Mouse (Mus musculus): ENCODE data around the gene Plekhg6. TPM values are rescaled to one million over a fixed set of nuclear protein-coding genes. Genes with fewer than 3 reads are reported as not detected.

The Plekhg6 gene
- total RNA-seq, 1 experiment, result 1.1 TPM

DNA sequence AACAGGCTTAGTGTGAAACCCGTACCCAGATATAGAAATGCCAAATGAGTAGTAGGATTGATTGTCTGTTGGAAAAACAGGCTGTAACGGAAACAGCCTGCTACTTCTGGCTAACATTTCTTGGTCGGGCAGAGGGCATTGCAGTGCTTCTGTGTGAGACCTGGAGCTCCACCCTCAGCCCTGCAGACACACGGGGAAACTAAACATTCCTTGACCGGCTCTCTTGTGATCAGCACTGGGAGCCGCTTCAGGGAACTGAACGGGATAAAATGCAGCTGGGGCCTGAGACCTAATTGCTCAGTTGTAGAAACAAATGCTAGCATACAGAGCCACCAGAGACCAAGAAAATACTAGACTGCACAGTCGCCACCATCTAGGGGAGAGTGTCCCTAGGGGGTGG, 24.3 kb downstream of the Plekhg6 start:
- Histone ChIP-seq H3K27ac (ENCODE audit: insufficient read depth, low read depth, low read length, poor library complexity, severe bottlenecking) (no peak overlapping the region), H3K9me3 (ENCODE audit: control insufficient read depth, insufficient read depth, low read depth, low read length) (no peaks in the 10 kb centered on the region), H3K36me3 (ENCODE audit: control insufficient read depth, insufficient read depth, low read length, poor library complexity, severe bottlenecking) (peaks cover 14% of the 10 kb centered on the region; the same call in 1 of the 2 replicates), H3K4me3 (ENCODE audit: insufficient read depth in 1 of 2, low read depth in 1 of 2, low read length in 2 of 2, poor library complexity in 1 of 2, severe bottlenecking in 1 of 2) (no peak overlapping the region), H3K9ac (ENCODE audit: insufficient read depth, low read depth, low read length, poor library complexity, severe bottlenecking) (no peak overlapping the region), H3K4me1 (ENCODE audit: control insufficient read depth in 2 of 2, insufficient read depth in 2 of 2, low read length in 2 of 2, poor library complexity in 1 of 2) (peaks cover 9 to 32% of the 10 kb centered on the region in 2 experiments; a peak in 3 of 4 replicates)
- in situ Hi-C loops (cut with MboI; ENCODE audit: low sequenced_read_pairs in 2 of 2, unreplicated experiment in 2 of 2), result no loop called here
- no peak for TF ChIP-seq ZNF384 (IDR thresholded peaks at IDR 0.05; ENCODE audit: low read depth, low read length)
- no peak for TF ChIP-seq CHD2 (IDR thresholded peaks at IDR 0.05; ENCODE audit: low read depth, low read length)
- TF ChIP-seq HCFC1 (IDR thresholded peaks at IDR 0.05; ENCODE audit: borderline replicate concordance, insufficient read depth, low read length), result no peak
- TF ChIP-seq MAFK (IDR thresholded peaks at IDR 0.05; ENCODE audit: insufficient read depth, low read depth, low read length), result no peak
- no peak for TF ChIP-seq ZC3H11A (IDR thresholded peaks at IDR 0.05; ENCODE audit: borderline replicate concordance, low read depth, low read length)
- DNase-seq (ENCODE audit: low read depth, low spot score), result no peak

- H3K4me3 ChIP-seq (ENCODE audit: insufficient read depth in 1 of 2, low read depth in 1 of 2, low read length in 2 of 2, poor library complexity in 1 of 2, severe bottlenecking in 1 of 2), result no peak overlapping the region
- no peak for TF ChIP-seq CHD2 (IDR thresholded peaks at IDR 0.05; ENCODE audit: low read depth, low read length)
- TF ChIP-seq ZNF384 (IDR thresholded peaks at IDR 0.05; ENCODE audit: low read depth, low read length), result no peak
- no peak for TF ChIP-seq ZC3H11A (IDR thresholded peaks at IDR 0.05; ENCODE audit: borderline replicate concordance, low read depth, low read length)
- no peak for TF ChIP-seq HCFC1 (IDR thresholded peaks at IDR 0.05; ENCODE audit: borderline replicate concordance, insufficient read depth, low read length)
- TF ChIP-seq MAFK (IDR thresholded peaks at IDR 0.05; ENCODE audit: insufficient read depth, low read depth, low read length), result no peak
- H3K4me1 ChIP-seq (ENCODE audit: control insufficient read depth in 2 of 2, insufficient read depth in 2 of 2, low read length in 2 of 2, poor library complexity in 1 of 2), result peaks cover 9 to 28% of the 10 kb centered on the region in 2 experiments; a peak in 3 of 4 replicates
- H3K9me3 ChIP-seq (ENCODE audit: control insufficient read depth, insufficient read depth, low read depth, low read length), result no peaks in the 10 kb centered on the region
- no peak for DNase-seq (ENCODE audit: low read depth, low spot score)
- H3K27ac ChIP-seq (ENCODE audit: insufficient read depth, low read depth, low read length, poor library complexity, severe bottlenecking), result 0 out of 2 replicates have a peak overlapping the region, but pooled peaks have one; percentile 15
- in situ Hi-C loops (cut with MboI; ENCODE audit: low sequenced_read_pairs in 2 of 2, unreplicated experiment in 2 of 2), result no loop called here
- no peak overlapping the region for H3K9ac ChIP-seq (ENCODE audit: insufficient read depth, low read depth, low read length, poor library complexity, severe bottlenecking)
- peaks cover 11% of the 10 kb centered on the region; the same call in 1 of the 2 replicates for H3K36me3 ChIP-seq (ENCODE audit: control insufficient read depth, insufficient read depth, low read length, poor library complexity, severe bottlenecking)
Observed at GRCm38 (mm10) chr6:125355197-125355741, 25.3 kb downstream of the Plekhg6 start.

- no peak overlapping the region; a peak in 1 of 4 replicates for H3K4me3 ChIP-seq (ENCODE audit: insufficient read depth in 1 of 2, low read depth in 1 of 2, low read length in 2 of 2, poor library complexity in 1 of 2, severe bottlenecking in 1 of 2)
- peak overlapping the region; percentile 49; the same call in 1 of the 2 replicates for H3K9ac ChIP-seq (ENCODE audit: insufficient read depth, low read depth, low read length, poor library complexity, severe bottlenecking)
- in situ Hi-C loops (cut with MboI; ENCODE audit: low sequenced_read_pairs in 2 of 2, unreplicated experiment in 2 of 2), result no loop called here
- DNase-seq (ENCODE audit: low read depth, low spot score), result no peak
- peak overlapping the region; percentile 84 for H3K27ac ChIP-seq (ENCODE audit: insufficient read depth, low read depth, low read length, poor library complexity, severe bottlenecking)
- H3K36me3 ChIP-seq (ENCODE audit: control insufficient read depth, insufficient read depth, low read length, poor library complexity, severe bottlenecking), result peaks cover 11% of the 10 kb centered on the region; the same call in 1 of the 2 replicates
- peaks cover 9 to 26% of the 10 kb centered on the region in 2 experiments; a peak in 3 of 4 replicates for H3K4me1 ChIP-seq (ENCODE audit: control insufficient read depth in 2 of 2, insufficient read depth in 2 of 2, low read length in 2 of 2, poor library complexity in 1 of 2)
- TF ChIP-seq MAFK (IDR thresholded peaks at IDR 0.05; ENCODE audit: insufficient read depth, low read depth, low read length) (peak; percentile 58; the same call in 1 of the 2 replicates), HCFC1 (IDR thresholded peaks at IDR 0.05; ENCODE audit: borderline replicate concordance, insufficient read depth, low read length) (no peak), ZC3H11A (IDR thresholded peaks at IDR 0.05; ENCODE audit: borderline replicate concordance, low read depth, low read length) (no peak)
- no peaks in the 10 kb centered on the region for H3K9me3 ChIP-seq (ENCODE audit: control insufficient read depth, insufficient read depth, low read depth, low read length)
Observed at GRCm38 (mm10) chr6:125354352-125355151, 26.0 kb downstream of the Plekhg6 start.

GRCm38 (mm10) chr6:125353655-125354054, 26.9 kb downstream of the Plekhg6 start:
- H3K9me3 ChIP-seq (ENCODE audit: control insufficient read depth, insufficient read depth, low read depth, low read length), result no peaks in the 10 kb centered on the region
- no peak for DNase-seq (ENCODE audit: low read depth, low spot score)
- H3K9ac ChIP-seq (ENCODE audit: insufficient read depth, low read depth, low read length, poor library complexity, severe bottlenecking), result no peak overlapping the region
- in situ Hi-C loops (cut with MboI; ENCODE audit: low sequenced_read_pairs in 2 of 2, unreplicated experiment in 2 of 2), result no loop called here
- peaks cover 9 to 29% of the 10 kb centered on the region in 2 experiments; a peak in 3 of 4 replicates for H3K4me1 ChIP-seq (ENCODE audit: control insufficient read depth in 2 of 2, insufficient read depth in 2 of 2, low read length in 2 of 2, poor library complexity in 1 of 2)
- no peak for TF ChIP-seq ZC3H11A (IDR thresholded peaks at IDR 0.05; ENCODE audit: borderline replicate concordance, low read depth, low read length)
- no peak for TF ChIP-seq MAFK (IDR thresholded peaks at IDR 0.05; ENCODE audit: insufficient read depth, low read depth, low read length)
- TF ChIP-seq CHD2 (IDR thresholded peaks at IDR 0.05; ENCODE audit: low read depth, low read length), result no peak
- no peak for TF ChIP-seq HCFC1 (IDR thresholded peaks at IDR 0.05; ENCODE audit: borderline replicate concordance, insufficient read depth, low read length)
- no peak for TF ChIP-seq ZNF384 (IDR thresholded peaks at IDR 0.05; ENCODE audit: low read depth, low read length)
- peaks cover 8% of the 10 kb centered on the region; the same call in 1 of the 2 replicates for H3K36me3 ChIP-seq (ENCODE audit: control insufficient read depth, insufficient read depth, low read length, poor library complexity, severe bottlenecking)
- H3K4me3 ChIP-seq (ENCODE audit: insufficient read depth in 1 of 2, low read depth in 1 of 2, low read length in 2 of 2, poor library complexity in 1 of 2, severe bottlenecking in 1 of 2), result no peak overlapping the region
- no peak overlapping the region for H3K27ac ChIP-seq (ENCODE audit: insufficient read depth, low read depth, low read length, poor library complexity, severe bottlenecking)

Measured in ES-E14 (cell line).